Mouse (Mus musculus): ENCODE data around the gene Gm10490.
"Not testable (repeated sequence)": the region's sequence is repeated elsewhere in the genome, so short reads cannot be mapped to it uniquely, and the experiment has no call there.

Gene Gm10490

DNA sequence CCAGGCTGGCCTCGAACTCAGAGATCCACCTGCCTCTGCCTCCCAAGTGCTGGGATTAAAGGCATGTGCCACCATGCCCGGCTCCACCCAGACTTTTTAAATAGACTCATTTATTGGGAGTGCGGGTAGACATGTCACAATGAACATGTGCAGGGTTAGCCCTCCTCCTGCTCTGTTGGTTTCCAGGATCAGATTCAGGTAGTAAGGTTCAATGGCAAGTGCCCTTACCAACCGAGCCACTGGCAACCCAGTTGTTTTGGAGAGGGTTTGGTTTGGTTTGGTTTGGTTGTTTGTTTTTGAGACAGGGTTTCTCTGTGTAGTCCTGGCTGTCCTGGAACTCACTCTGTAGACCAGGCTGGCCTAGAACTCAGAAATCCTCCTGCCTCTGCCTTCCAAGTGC is at the start of gene Gm10490:
TSS of gene Gm10490 (plus strand) at position 301 of the 400 bp plus-strand sequence.
- DNase-seq, result not testable (repeated sequence)

DNA sequence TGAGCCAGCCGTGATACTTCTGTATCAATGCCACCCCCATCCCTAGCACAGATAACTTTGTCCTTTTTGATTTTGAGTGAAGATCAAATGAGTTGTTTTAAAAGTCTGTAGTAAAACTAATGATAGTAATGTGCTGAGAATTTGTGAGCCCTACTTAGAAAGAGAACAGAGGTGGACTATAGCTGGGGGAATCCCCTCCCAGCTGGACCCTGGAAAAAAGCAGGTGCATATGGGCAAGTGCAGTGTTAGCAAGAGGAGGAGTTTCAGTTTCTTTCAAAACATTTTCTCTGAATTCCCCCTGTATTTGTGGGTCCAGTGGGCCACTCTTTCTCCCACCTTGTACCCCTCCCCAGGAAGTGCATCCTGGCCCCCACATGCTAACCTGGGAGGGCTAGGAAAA is 46.2 kb upstream of the Gm10490 start:
- DNase-seq, result no peak

DNA sequence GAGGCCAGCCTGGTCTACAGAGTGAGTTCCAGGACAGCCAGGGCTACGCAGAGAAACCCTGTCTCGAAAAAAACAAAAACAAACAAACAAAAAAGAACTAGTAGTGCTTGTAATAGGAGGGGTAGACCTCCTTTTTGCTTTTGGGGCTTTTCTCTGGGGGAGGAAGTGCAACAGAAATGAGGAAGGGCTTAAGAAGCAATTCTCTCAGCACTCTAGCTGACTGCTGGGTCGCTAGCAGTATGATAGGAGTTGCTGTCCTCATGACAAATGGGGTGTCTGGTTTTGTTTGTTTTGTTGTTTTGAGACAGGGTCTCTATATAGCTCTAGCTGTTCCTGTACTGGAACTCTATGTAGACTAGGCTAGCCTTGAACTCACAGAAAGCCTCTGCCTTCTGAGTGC is 44.8 kb upstream of the Gm10490 start:
- DNase-seq, result no peak

DNA sequence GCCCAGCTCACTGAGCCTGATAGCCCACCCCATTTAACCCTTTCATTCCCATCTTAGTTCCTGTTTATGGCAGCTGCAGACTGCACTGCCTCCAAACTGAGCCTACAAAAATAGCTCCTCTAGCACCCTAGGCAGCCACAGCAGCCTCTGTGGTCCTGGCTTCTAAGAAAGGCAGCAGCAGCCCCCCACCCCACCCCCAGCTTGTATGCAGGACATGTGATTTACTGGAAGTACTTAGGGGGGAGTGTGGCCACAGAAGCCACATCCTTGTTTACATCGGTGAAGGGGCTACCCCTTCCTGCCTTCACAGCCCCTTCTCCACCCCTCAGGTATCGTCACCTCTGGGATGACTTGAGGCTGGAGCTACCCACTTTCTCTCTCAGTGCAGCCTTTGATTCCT is 44.0 kb upstream of the Gm10490 start:
- DNase-seq, result no peak

DNA sequence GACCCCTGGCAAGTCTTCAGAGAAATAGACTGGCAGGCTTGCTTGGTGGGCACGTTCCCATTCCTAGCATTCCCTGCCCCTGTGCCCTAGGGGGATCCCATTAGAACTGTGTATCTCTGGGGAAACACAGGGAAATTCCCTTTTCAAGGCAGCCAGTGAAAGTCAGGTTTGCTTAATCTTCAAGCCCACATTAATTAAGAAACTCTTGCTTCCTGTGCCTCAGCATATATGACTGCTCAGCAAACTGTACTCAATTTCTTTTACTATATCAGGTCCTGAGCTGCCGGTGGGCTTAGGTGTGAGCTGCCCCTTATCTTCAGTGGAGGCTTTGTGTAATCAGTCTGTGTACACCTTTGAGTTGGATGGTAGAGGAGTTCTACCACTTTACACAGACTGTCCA is 43.6 kb upstream of the Gm10490 start:
- DNase-seq, result no peak

DNA sequence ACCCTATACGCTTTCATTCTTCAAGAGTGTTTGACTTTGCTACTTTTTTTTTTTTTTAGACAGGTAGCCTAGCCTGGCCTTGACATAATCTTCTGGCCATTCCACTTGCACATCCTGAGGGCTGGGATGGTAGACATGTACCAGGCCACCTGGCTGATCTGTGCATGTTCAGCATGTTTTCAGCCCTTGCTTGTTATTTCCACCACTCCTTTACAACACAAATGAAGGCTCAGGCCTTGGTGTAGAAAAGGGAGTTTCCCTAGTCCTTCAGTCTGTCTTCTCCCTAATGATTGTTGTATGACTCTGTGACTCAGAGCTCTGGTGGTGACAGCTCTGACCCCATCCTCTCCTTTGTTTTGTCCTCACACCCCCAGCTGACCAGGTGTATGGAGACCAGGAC is 42.2 kb upstream of the Gm10490 start:
- DNase-seq, result no peak

DNA sequence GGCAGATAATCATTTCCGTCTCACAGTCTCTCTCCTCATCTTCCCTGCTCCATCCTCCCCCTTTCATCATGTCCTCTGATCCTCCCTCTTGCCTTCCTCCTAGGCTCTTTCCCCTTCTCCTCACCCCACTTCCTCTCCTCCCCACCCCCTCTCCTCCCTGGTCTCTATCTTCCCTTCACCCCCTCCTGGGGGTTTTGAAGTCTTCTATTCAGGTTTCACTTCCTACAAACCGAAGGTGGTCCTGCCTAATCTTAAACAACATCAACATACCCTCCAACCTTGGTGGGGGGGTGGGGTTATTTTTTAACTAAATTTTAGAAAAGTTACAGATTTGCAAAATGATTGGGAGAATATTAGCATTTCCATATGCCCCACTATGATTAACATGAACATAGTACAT is 40.8 kb upstream of the Gm10490 start:
- no peak for DNase-seq

DNA sequence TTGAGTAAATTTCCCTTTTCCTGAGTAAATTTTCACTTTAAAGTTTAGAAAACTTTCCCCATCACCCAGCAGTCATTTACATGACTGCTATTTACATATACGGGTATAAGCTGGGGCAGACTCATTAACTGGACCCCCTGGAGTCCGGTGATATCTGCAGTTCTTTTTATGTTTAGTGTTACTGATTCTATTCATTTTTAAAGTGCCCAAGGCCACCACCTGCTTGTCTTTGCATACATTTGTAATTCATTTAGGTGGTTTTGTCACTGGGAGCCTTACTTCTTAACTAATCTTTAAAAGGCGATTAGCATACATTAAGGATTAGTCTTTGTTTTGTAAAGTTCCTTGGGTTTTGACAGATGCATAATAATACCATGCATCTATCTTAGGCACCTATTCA is 39.5 kb upstream of the Gm10490 start:
- no peak for DNase-seq

DNA sequence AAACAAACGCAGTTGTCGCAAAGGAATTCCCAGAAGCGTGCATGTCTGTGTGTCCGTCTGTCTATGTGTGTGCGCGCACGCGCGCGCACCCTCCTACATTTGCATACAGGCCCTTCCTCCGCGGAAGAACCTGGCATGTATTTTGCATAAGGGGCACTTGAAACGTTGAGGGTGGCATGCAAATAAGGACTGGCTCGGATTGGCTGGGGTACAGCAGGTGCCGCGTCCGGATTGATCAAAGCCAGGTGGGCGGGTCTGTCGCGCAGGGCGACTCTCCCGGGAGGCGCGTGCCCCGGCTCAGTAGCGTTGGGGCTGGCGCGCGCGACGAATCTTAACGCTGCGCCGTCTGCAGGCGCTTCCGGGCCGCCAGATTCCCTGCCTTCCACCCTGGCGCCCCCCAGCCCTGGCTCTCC is 31.3 kb upstream of the Gm10490 start, which contains the start of gene Pim2:
TSS of gene Pim2 (plus strand) at position 256 of the 413 bp plus-strand sequence.
- peak; percentile 84 for DNase-seq

DNA sequence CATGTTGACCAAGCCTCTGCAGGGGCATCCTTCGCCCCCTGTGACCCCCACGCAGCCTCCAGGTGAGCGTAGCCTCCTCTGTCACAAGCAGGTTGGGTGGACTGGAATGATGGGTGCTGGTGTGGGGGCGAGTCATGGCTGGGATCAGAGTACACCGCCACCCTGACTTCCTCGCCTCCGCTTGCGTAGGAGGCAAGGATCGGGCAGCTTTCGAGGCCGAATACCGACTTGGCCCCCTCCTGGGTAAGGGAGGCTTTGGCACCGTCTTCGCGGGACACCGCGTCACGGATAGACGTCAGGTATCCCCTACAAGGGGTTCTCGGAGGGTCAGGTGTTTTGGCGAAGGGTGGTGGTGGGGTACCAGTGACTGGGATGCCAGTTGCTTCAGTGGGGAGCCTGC is 30.8 kb upstream of the Gm10490 start:
- peak; percentile 48 for DNase-seq

DNA sequence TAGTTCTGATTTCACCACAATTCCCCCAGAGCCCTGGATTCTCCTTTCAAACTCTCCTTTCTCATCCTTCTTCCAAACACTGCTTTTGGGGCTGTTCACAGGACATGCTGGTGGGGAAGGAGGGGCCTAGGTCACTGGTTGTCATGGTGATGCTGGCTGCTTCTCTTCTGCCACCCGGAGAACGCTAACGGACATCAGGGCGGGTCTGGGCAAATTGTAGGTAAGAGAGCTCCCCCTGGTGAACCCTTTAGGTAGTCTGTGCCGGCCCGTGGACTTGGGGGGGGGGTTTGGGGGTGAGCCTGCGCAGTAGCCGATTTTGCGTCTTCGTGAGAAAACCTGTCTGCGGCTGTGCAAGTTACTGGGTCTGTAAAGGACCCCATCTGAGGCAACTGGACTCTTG is 29.5 kb upstream of the Gm10490 start:
- peak; percentile 67 for DNase-seq

DNA sequence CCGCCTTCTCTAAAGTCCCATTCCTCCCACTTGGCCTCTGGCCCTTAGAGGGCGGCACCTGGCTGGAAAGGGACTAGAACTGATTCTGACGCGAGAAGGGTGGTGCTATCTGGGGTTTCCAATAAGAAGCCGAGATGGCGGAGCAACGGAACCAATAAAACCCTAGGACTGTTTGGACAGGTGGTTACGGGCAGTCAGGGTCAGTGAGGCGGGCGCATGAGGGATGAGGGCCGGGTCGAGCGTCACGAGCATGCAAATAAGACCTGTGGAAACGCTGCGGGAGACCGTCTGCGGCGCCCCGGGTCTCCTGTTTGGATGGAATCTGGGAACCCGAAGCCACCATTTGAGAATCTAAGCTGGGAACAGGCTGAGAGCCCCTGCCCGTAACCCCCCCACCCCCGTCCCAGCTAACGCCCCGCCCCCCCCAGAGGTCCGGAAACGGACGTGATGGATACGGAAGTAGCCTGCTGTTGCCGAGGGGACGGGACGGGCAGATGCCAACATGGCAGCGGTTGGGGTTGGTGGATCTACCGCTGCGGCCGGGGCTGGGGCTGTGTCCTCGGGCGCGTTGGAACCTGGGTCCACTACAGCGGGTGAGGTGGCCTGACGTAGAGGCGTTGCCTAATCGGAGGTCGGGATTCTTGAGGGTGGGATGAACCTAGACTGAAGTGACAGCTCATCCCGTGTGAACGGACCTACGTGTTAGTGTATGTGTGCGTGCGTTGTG is 25.3 kb upstream of the Gm10490 start, which contains the start of gene Slc35a2:
TSS of gene Slc35a2 (plus strand) at position 188 of the 727 bp plus-strand sequence.
- DNase-seq, result peak; percentile 79

DNA sequence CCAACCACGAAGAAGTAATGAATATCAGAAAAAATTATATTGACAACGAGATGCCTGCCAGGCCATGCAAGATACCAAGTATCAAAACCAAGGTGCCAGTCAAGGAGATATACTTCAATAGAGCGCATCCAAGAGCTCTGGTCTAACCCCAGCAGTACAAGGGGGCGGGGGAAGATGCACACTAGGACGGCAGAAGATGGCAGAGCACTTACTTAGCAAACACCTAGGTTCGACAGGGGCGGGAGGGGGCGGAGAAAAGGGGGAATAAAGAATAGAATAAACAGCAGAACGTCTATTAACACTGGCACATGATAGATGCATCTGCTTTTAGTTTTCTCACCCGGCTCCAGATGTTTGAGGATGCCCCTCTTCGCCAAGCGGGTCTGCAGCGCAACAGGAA is 11.1 kb upstream of the Gm10490 start:
- no peak for DNase-seq

DNA sequence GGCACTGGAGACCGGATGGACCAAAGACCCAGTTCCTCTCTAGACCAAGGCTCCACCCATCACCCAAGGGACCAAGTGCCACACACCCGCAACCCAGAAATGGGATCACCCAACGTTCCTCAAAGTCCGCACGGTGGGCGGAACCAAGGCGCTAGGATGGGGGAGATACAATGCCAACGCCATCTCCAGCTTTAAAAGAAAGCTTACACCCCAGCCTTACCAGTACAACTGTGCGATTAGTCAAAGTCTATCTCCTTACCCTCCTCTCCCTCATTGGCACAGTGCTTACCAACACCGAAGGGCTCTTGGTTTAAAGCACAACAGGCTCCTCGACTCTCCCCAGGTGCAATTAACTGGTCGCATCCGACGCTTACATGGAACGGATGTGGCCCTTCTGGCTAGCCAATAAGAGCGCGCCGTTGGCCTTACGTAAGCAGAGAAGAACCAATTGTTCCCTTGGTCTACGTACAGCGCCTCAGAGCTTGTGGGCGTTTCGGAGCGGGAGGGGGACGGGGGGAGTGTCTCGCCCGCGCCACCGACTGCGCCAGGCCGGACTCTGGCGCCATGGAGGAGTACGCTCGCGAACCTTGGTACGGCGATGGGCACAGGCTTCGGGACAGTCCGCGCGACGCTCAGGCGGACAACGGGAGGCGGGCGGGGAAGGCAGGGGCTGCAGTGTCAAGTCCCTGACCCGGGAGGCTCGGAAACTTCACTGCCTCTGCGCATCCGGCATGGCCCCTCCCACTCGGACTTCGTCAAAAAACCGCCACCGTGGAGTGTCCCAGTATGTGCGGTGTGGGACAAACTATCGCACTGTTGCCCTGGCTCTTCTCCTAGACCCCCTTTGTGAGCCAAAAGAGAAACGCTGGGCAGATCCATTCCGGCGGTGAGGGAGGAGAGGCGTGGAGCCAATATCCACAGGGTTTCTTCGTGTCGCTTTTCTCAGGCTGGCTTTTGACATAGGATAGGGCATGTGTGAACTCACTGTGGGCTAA is 10.2 kb upstream of the Gm10490 start, which contains the start of the genes Pqbp1 and Timm17b:
TSS of gene Pqbp1 (minus strand) at position 390 of the 995 bp plus-strand sequence.
TSS of gene Timm17b (plus strand) at position 478 of the 995 bp plus-strand sequence.
- peak; percentile 81 for DNase-seq

DNA sequence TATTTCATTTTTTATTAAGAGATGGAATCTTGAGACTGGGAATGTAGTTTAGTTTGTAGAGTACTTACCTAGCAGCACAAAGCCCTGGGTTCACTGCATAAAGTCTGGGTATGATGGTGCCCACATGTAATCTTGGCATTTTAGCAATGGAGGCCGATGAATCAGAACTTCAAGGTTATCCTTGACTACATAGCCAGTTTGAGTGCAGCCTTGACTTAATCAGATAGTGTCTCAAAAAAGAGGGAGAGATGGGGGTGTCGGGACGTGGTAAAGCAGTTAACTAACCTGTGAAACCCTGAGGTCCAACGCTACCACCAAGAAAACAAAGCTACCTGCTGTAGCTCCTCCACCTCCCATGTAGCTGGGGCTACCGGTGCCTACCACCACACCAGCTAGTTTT is 4.9 kb upstream of the Gm10490 start:
- DNase-seq, result no peak

DNA sequence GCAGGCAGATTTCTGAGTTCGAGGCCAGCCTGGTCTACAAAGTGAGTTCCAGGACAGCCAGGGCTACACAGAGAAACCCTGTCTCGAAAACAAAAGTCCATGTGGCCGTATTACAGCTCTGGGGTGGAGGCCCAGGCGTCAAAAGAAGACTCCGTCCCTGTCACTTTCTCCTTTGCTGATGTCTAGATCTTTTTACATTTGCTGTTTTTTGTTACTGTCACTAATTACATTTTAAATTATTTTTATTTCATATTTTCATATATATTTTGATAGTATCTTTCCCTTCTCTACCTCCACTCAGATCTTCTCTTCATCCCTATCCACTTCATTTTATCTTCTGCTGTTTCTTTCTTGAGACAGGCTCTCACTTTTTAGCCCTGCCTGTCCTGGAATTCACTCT is 1.6 kb upstream of the Gm10490 start, which contains the start of gene Gm10491:
TSS of gene Gm10491 (minus strand) at position 101 of the 400 bp plus-strand sequence.
- DNase-seq, result no peak

DNA sequence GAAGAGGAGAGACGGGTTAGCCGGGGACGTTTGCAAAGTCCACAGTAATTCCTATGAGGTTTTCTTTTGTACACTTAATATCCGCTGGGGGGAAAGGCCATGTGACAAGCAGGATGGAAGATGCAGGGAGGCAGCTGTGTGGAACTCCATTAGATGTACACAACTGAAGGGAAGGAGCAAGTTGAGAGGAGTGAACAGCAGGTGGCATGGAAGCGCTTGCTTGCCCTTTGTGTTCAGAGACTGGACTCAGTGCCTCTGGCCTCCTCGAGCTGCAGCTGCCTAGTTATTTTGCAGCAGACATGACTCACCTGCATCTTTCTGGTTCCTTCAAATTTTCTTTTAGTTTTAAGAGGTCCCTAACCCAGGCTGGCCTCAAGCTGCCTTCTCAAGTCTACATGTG is 1.1 kb downstream of the Gm10490 start:
- no peak for DNase-seq

DNA sequence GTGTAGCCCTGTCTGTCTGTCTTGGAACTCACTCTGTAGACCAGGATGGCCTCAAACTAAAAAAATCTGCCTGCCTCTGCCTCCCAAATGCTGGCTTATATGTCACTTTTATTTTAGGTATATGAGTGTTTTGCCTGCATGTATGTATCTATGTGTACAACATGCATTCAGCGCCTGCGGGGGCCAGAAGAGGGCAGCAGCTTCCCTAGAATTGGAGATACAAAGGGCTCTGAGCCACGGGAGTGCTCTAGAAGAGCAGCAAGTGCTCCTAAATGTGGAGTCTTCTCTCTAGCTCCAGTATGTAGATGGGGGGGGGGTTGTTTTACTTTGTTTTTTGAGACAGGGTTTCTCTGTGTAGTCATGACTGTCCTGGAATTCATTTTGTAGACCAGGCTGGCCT is 6.3 kb downstream of the Gm10490 start:
- not testable (repeated sequence) for DNase-seq

DNA sequence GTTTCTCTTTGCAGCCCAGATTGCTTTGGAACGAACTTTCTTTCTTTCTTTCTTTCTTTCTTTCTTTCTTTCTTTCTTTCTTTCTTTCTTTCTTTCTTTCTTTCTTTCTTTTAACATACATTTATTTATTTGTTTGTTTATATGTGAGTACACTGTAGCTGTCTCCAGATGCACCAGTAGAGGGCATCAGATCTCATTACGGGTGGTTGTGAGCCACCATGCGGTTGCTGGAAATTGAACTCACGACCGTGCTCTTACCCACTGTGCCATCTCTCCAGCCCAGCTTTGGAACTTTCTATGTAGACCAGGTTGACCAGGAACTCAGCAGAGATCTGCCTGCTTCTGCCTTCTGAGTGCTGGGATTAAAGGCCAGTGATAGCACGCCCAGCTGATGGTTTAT is 8.6 kb downstream of the Gm10490 start:
- not testable (repeated sequence) for DNase-seq

DNA sequence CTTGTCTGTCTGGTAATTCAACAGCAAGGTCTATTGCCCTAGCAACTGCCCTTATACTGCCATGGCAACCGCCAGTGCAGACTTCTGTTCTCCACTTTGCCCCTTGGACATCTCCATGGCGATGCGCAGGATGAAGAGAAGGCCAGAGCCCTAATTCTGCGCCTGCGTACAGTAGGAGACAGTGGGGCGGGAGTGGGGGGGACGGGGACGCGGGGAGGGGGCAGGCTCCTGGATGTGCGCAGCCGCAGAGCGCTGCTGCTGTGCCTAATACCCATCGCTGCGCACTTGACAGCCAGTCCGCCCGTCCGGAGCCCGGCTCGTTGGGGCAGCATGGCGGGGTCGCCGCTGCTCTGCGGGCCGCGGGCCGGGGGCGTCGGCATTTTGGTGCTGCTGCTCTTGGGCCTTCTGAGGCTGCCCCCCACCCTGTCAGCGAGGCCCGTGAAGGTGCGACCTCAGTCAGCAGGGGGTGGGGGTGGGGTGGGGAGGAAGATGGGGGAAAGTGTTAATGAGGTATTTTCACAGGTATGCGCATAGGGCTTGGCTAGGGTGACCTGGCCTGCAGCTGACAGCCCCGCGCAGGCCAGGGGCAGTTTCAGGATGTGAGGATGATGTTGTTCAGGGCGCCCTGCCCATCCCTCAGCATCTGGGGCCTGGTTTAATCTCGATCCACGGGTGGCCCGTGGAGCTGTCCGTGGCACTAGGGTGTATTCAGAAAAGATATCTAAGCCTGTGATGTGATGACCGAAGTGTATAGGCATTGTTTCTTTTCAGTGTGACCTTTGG is 10.4 kb downstream of the Gm10490 start, which contains the start of gene Pcsk1n:
TSS of gene Pcsk1n (plus strand) at position 222 of the 783 bp plus-strand sequence.
- DNase-seq, result peak; percentile 53

DNA sequence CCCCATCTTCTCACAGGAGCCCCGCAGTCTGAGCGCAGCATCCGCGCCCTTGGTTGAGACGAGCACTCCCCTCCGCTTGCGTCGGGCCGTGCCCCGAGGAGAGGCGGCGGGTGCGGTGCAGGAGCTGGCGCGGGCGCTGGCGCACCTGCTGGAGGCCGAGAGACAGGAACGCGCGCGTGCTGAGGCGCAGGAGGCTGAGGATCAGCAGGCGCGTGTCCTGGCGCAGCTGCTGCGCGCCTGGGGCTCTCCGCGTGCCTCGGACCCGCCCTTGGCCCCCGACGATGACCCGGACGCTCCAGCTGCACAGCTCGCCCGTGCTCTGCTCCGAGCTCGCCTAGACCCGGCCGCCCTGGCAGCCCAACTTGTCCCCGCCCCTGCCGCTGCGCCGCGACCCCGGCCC is 12.7 kb downstream of the Gm10490 start:
- DNase-seq, result no peak

DNA sequence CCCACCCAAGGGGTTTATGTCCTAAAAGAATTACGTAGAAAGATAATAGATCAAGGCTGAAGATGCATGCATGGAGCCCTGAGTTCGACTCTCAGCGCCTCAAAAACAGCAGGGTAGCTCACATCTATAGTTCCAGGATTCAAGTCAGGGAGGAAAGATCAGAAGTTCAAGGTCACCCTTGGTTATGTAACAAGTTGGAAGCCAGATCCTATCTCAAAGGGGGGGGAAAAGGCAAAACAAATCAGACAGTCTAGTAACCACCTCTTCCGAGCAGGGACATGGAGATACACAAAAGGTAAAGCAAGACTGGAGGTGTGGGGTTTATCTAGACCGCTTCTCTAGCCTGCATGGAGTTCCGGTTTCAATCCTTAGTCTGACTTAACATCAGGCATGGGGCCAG is 16.9 kb downstream of the Gm10490 start:
- no peak for DNase-seq
